In the genomic region with DNA sequence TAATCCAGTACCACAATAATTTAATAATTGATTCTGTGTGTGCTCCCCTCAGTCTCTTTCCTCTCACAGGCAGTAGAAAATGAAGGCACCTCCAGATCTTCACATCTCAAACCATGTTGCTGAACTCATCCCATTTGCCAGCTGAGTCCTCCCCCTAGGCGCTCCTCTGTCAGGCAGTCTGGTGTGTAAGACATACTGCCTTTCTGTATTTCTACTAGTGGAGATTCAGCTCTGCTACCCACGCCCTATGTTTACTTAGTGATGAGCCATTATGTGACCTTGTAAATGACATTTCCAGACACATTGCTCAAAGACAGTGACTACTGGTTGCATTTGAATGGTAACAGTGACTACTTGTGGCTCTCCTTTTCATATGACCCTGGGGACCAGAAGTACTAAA, we compare ENCODE assay signal across 9 mouse cellular contexts.
"Had no signal": no experiment of that assay in that cellular context is flagged by ENCODE, and none has a peak within 500 bp of the region (broad histone marks: within the 10 kb centered on the region; RNA-seq: fewer than 3 reads in every experiment).

No protein-coding gene starts in this region.

- H3K27ac ChIP-seq: kidney, embryonic 15.5 days; left cerebral cortex, adult 2 months; limb, embryonic 15.5 days; liver, embryonic 12.5 days; lung, embryonic 15.5 days; midbrain, embryonic 12.5 days; stomach, postnatal 0 days had no signal

- H3K4me3 ChIP-seq: kidney, embryonic 15.5 days; left cerebral cortex, adult 2 months; limb, embryonic 15.5 days; liver, embryonic 12.5 days; lung, embryonic 15.5 days; midbrain, embryonic 12.5 days had no signal

- DNase-seq: kidney, postnatal 14 days; thymus, postnatal 4 days had no signal

- H3K36me3 ChIP-seq: kidney, embryonic 15.5 days; limb, embryonic 15.5 days; liver, embryonic 12.5 days; lung, embryonic 15.5 days; midbrain, embryonic 12.5 days had no signal

- H3K4me1 ChIP-seq: kidney, embryonic 15.5 days; limb, embryonic 15.5 days; liver, embryonic 12.5 days; lung, embryonic 15.5 days had no signal

- H3K27me3 ChIP-seq: kidney, embryonic 15.5 days; limb, embryonic 15.5 days; liver, embryonic 12.5 days; lung, embryonic 15.5 days had no signal
